ENCODE assay signal across 21 mouse cellular contexts in the genomic region with DNA sequence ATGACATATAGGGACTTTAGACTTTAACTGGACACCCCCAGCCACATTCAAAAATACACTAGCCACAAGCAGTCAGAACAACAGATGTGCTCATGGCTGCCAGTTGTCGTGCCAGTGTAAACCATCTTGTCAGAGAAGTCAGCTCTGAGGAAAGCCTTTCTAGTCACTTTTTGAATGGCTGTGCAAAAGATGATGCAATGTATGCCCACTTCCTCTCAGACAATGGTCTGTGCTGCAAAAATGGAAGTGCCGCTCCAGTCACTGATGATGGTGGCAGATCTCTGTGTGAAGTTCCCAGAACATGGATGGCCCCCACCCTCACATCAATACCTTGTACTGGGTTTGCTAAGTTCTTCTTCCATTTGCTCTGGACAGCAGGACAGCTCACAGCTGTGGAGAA. TPM values are rescaled to one million over a fixed set of nuclear protein-coding genes. Genes with fewer than 3 reads are reported as not detected.
DNase-seq lines count a peak whose midpoint lies in the region; ATAC-seq and TF ChIP-seq lines count a peak whose summit lies in the region.
"Had no signal": no experiment of that assay in that cellular context is flagged by ENCODE, and none has a peak within 500 bp of the region (broad histone marks: within the 10 kb centered on the region; RNA-seq: fewer than 3 reads in every experiment).

No protein-coding gene starts in this region.

- no peaks in the 10 kb centered on the region for H3K4me1 ChIP-seq in MEL (ENCODE audit: control insufficient read depth in 1 of 2, insufficient read depth in 2 of 2, low read length in 2 of 2)
- no peaks in the 10 kb centered on the region for H3K4me1 ChIP-seq in forebrain, embryonic 10.5 days
- H3K4me1 ChIP-seq: embryonic facial prominence, embryonic 13.5 days; forebrain, embryonic 13.5 days; heart, embryonic 10.5 days had no signal

- DNase-seq in 416B (ENCODE audit: low read depth) (peak; percentile 53), MEL (ENCODE audit: low read depth, low spot score) (peak; percentile 7)
- no peak for DNase-seq in heart, adult 8-10 months (ENCODE audit: low spot score)
- DNase-seq in layer of hippocampus, adult 9-11 months = no peak
- no peak for DNase-seq in left cerebral cortex, postnatal 25 days (ENCODE audit: low spot score in 2 of 2)
- DNase-seq in forebrain, embryonic 10.5 days (ENCODE audit: extremely low spot score, low spot score) = no peak
- DNase-seq: adrenal gland, postnatal 14 days; cerebellum, adult 2 months; cerebellum, postnatal 10 days; gastrocnemius, adult 2 months; gastrocnemius, postnatal 25 days; heart, postnatal 10 days; heart, postnatal 4 days had no signal

- no peak overlapping the region for H3K27ac ChIP-seq in MEL (ENCODE audit: control insufficient read depth, low read depth, low read length)
- H3K27ac ChIP-seq in forebrain, embryonic 10.5 days = no peak overlapping the region
- H3K27ac ChIP-seq: embryonic facial prominence, embryonic 13.5 days; forebrain, embryonic 13.5 days; gastrocnemius, adult 2 months; heart, embryonic 10.5 days; hindbrain, embryonic 14.5 days had no signal

- TF ChIP-seq EP300 in MEL (IDR thresholded peaks at IDR 0.05; ENCODE audit: low read depth in 1 of 2, low read length in 2 of 2) = no peak

- no peaks in the 10 kb centered on the region for H3K27me3 ChIP-seq in MEL (ENCODE audit: control insufficient read depth in 1 of 2, insufficient read depth in 2 of 2, low read length in 2 of 2)
- H3K27me3 ChIP-seq in forebrain, embryonic 10.5 days (ENCODE audit: poor library complexity, severe bottlenecking) = peaks cover 13% of the 10 kb centered on the region

- H3K79me2 ChIP-seq in MEL (ENCODE audit: control insufficient read depth, insufficient read depth, low read length, poor library complexity) = no peaks in the 10 kb centered on the region

- no peak overlapping the region for H3K9ac ChIP-seq in MEL (ENCODE audit: control insufficient read depth, low read depth, low read length, poor library complexity, severe bottlenecking)
- H3K9ac ChIP-seq: embryonic facial prominence, embryonic 13.5 days; forebrain, embryonic 13.5 days; hindbrain, embryonic 14.5 days had no signal

- intact Hi-C loops in left cerebral cortex, postnatal 25 days (cut with DNase I) = loop anchor here (5.0 kb wide), 1 partner anchor 1614 kb away; no protein-coding TSS in a partner anchor

- H3K36me3 ChIP-seq in MEL (ENCODE audit: control insufficient read depth in 1 of 2, insufficient read depth in 2 of 2, low read length in 2 of 2) = no peaks in the 10 kb centered on the region; a peak in 1 of 4 replicates
- H3K36me3 ChIP-seq in forebrain, embryonic 10.5 days (replicated peaks) = no peaks in the 10 kb centered on the region
- H3K36me3 ChIP-seq: embryonic facial prominence, embryonic 13.5 days; G1E; heart, embryonic 10.5 days had no signal

- TF ChIP-seq RAD21 in MEL (IDR thresholded peaks at IDR 0.05; ENCODE audit: low read depth, low read length) = no peak

- ATAC-seq in hematopoietic stem cell, adult 5-6 weeks (replicated peaks in 1 of 2; ENCODE audit: insufficient read depth in 1 of 2, low FRiP score in 2 of 2, low TSS enrichment in 1 of 2, low read depth in 1 of 2, poor library complexity in 2 of 2, severe bottlenecking in 2 of 2) = peak; percentile 51 to 57; a peak in 2 of 4 replicates
- peak; percentile 72 for ATAC-seq in monocyte, adult 5-6 weeks (replicated peaks; ENCODE audit: insufficient number of reproducible peaks, low FRiP score, low TSS enrichment, poor library complexity, severe bottlenecking)
- ATAC-seq: forebrain, embryonic 13.5 days; intestine, embryonic 16.5 days had no signal

- TF ChIP-seq CTCF in MEL (IDR thresholded peaks at IDR 0.05 in 2 of 3, conservative IDR thresholded peaks at IDR 0.05 in 1 of 3; ENCODE audit: control insufficient read depth in 1 of 3, insufficient read depth in 1 of 3, low read depth in 2 of 3, low read length in 3 of 3, poor library complexity in 1 of 3, severe bottlenecking in 1 of 3) = no peak

- no peak for TF ChIP-seq POLR2A in MEL (IDR thresholded peaks at IDR 0.05; ENCODE audit: control insufficient read depth in 1 of 2, insufficient read depth in 1 of 2, low read depth in 1 of 2, low read length in 2 of 2, poor library complexity in 1 of 2)

- no peak overlapping the region for H3K4me3 ChIP-seq in MEL (ENCODE audit: control insufficient read depth in 1 of 2, insufficient read depth in 1 of 2, low read depth in 2 of 2, low read length in 2 of 2)
- H3K4me3 ChIP-seq in forebrain, embryonic 10.5 days = no peak overlapping the region
- H3K4me3 ChIP-seq: embryonic facial prominence, embryonic 13.5 days; forebrain, embryonic 13.5 days; gastrocnemius, adult 2 months; heart, embryonic 10.5 days had no signal

- 93% methylated on average over 2 of the region's 2 CpGs for WGBS in forebrain, embryonic 10.5 days

- H3K9me3 ChIP-seq in MEL (replicated peaks; ENCODE audit: insufficient read depth, low read length) = no peaks in the 10 kb centered on the region
- no peaks in the 10 kb centered on the region for H3K9me3 ChIP-seq in forebrain, embryonic 10.5 days
- H3K9me3 ChIP-seq: embryonic facial prominence, embryonic 13.5 days; forebrain, embryonic 13.5 days; G1E; heart, embryonic 10.5 days had no signal

TF ChIP-seq in MEL, 35 proteins besides CTCF, POLR2A, EP300 and RAD21:
- TF ChIP-seq ZKSCAN1 (IDR thresholded peaks at IDR 0.05; ENCODE audit: low read depth, low read length) (no peak), MYC (IDR thresholded peaks at IDR 0.05; ENCODE audit: low read depth, low read length) (no peak)

RNA-seq across cellular contexts. Expression of gene Mfsd1, which starts 6.3 kb away (rescaled TPM):
- 39.6 and 39.7 TPM in 2 replicates for total RNA-seq in MEL (2012; rRNA removed)
- polyA plus RNA-seq in MEL (2012; ENCODE audit: insufficient read depth in 1 of 2, insufficient read length in 2 of 2, low read depth in 1 of 2, low replicate concordance in 2 of 2, missing spikeins in 1 of 2) = 10 to 100 TPM in 1 of 2 experiments, not detected in 1; 36.2 TPM
- total RNA-seq in hematopoietic stem cell, adult 5-6 weeks (2017) = 113 and 120 TPM in 2 replicates
- total RNA-seq in monocyte, adult 5-6 weeks (2017) = 173 to 236 TPM (median 206 TPM) in 3 replicates
- total RNA-seq in heart, adult 8-10 months (2022) = 10 to 100 TPM; 21.8 to 30.5 (median 26.6) TPM
- 10 to 100 TPM; 34.0 to 35.9 TPM for total RNA-seq in left cerebral cortex, postnatal 25 days (2021)
- 56.4 and 57.1 TPM in 2 replicates for polyA plus RNA-seq in forebrain, embryonic 10.5 days (2016; fragmentation: Nextera tagmentation; extraction: Ambion mirVana)

Comparison
In these comparisons a context has a peak if more than half of its experiments do, and no peak if none do; other contexts are left out.
1. DNase-seq: peak in 416B (single experiment) and MEL (single experiment); none in heart, adult 8-10 months (single experiment), layer of hippocampus, adult 9-11 months (single experiment), left cerebral cortex, postnatal 25 days (0 of 2) and forebrain, embryonic 10.5 days (single experiment).